Mouse (Mus musculus): ENCODE results near the gene St3gal4. TPM values are rescaled to one million over a fixed set of nuclear protein-coding genes. Genes with fewer than 3 reads are reported as not detected.

Gene St3gal4
- total and polyA plus RNA-seq, 3 experiments, result 54.2 to 56.3 TPM; not detected in 1

GRCm38 (mm10) chr9:35095726-35096125, 23.3 kb downstream of the St3gal4 start:
- Histone ChIP-seq H3K4me1 (ENCODE audit: control insufficient read depth in 1 of 2, insufficient read depth in 2 of 2, low read length in 2 of 2) (peaks cover 0 to 4% of the 10 kb centered on the region in 2 experiments; a peak in 2 of 4 replicates), H3K79me2 (ENCODE audit: control insufficient read depth, insufficient read depth, low read length, poor library complexity) (peaks cover 17% of the 10 kb centered on the region), H3K9ac (ENCODE audit: control insufficient read depth, low read depth, low read length, poor library complexity, severe bottlenecking) (no peak overlapping the region), H3K4me3 (ENCODE audit: control insufficient read depth in 1 of 2, insufficient read depth in 1 of 2, low read depth in 2 of 2, low read length in 2 of 2) (no peak overlapping the region), H3K9me3 (replicated peaks; ENCODE audit: insufficient read depth, low read length) (no peaks in the 10 kb centered on the region), H3K36me3 (ENCODE audit: control insufficient read depth in 1 of 2, insufficient read depth in 2 of 2, low read length in 2 of 2) (peaks cover 3 to 9% of the 10 kb centered on the region in 2 experiments; a peak in 3 of 4 replicates), H3K27ac (ENCODE audit: control insufficient read depth, low read depth, low read length) (no peak overlapping the region), H3K27me3 (ENCODE audit: control insufficient read depth in 1 of 2, insufficient read depth in 2 of 2, low read length in 2 of 2) (no peaks in the 10 kb centered on the region)
- TF ChIP-seq MYC (IDR thresholded peaks at IDR 0.05; ENCODE audit: low read depth, low read length) (no peak), NRF1 (IDR thresholded peaks at IDR 0.05; ENCODE audit: insufficient read depth, low read depth, low read length, poor library complexity, severe bottlenecking) (no peak), EP300 (IDR thresholded peaks at IDR 0.05; ENCODE audit: low read depth in 1 of 2, low read length in 2 of 2) (no peak), POLR2AphosphoS5 (IDR thresholded peaks at IDR 0.05; ENCODE audit: borderline replicate concordance, low read depth, low read length) (no peak), MXI1 (IDR thresholded peaks at IDR 0.05; ENCODE audit: low read depth, low read length) (no peak)
- DNase-seq (ENCODE audit: low read depth, low spot score), result no peak

- no peak for DNase-seq (ENCODE audit: low read depth, low spot score)
- Histone ChIP-seq H3K9me3 (replicated peaks; ENCODE audit: insufficient read depth, low read length) (no peaks in the 10 kb centered on the region), H3K9ac (ENCODE audit: control insufficient read depth, low read depth, low read length, poor library complexity, severe bottlenecking) (no peak overlapping the region), H3K27me3 (ENCODE audit: control insufficient read depth in 1 of 2, insufficient read depth in 2 of 2, low read length in 2 of 2) (no peaks in the 10 kb centered on the region), H3K36me3 (ENCODE audit: control insufficient read depth in 1 of 2, insufficient read depth in 2 of 2, low read length in 2 of 2) (peaks cover 3 to 5% of the 10 kb centered on the region in 2 experiments; a peak in 3 of 4 replicates), H3K79me2 (ENCODE audit: control insufficient read depth, insufficient read depth, low read length, poor library complexity) (peaks cover 10% of the 10 kb centered on the region), H3K4me1 (ENCODE audit: control insufficient read depth in 1 of 2, insufficient read depth in 2 of 2, low read length in 2 of 2) (peaks cover 0 to 4% of the 10 kb centered on the region in 2 experiments; a peak in 2 of 4 replicates), H3K27ac (ENCODE audit: control insufficient read depth, low read depth, low read length) (no peak overlapping the region), H3K4me3 (ENCODE audit: control insufficient read depth in 1 of 2, insufficient read depth in 1 of 2, low read depth in 2 of 2, low read length in 2 of 2) (no peak overlapping the region)
- TF ChIP-seq MYB (IDR thresholded peaks at IDR 0.05; ENCODE audit: low read depth, low read length) (no peak), USF1 (IDR thresholded peaks at IDR 0.05; ENCODE audit: low read depth, low read length) (no peak), CHD1 (IDR thresholded peaks at IDR 0.05; ENCODE audit: low read depth, low read length) (no peak)
Observed at GRCm38 (mm10) chr9:35093350-35093749, 25.7 kb downstream of the St3gal4 start.

- Histone ChIP-seq H3K27ac (ENCODE audit: control insufficient read depth, low read depth, low read length) (no peak overlapping the region), H3K9ac (ENCODE audit: control insufficient read depth, low read depth, low read length, poor library complexity, severe bottlenecking) (no peak overlapping the region), H3K27me3 (ENCODE audit: control insufficient read depth in 1 of 2, insufficient read depth in 2 of 2, low read length in 2 of 2) (no peaks in the 10 kb centered on the region), H3K4me3 (ENCODE audit: control insufficient read depth in 1 of 2, insufficient read depth in 1 of 2, low read depth in 2 of 2, low read length in 2 of 2) (no peak overlapping the region), H3K4me1 (ENCODE audit: control insufficient read depth in 1 of 2, insufficient read depth in 2 of 2, low read length in 2 of 2) (peaks cover 0 to 1% of the 10 kb centered on the region in 2 experiments; a peak in 1 of 4 replicates), H3K79me2 (ENCODE audit: control insufficient read depth, insufficient read depth, low read length, poor library complexity) (peaks cover 9% of the 10 kb centered on the region), H3K9me3 (replicated peaks; ENCODE audit: insufficient read depth, low read length) (no peaks in the 10 kb centered on the region), H3K36me3 (ENCODE audit: control insufficient read depth in 1 of 2, insufficient read depth in 2 of 2, low read length in 2 of 2) (peaks cover 3% of the 10 kb centered on the region in 2 experiments; a peak in 3 of 4 replicates)
- no peak for DNase-seq (ENCODE audit: low read depth, low spot score)
- TF ChIP-seq MXI1 (IDR thresholded peaks at IDR 0.05; ENCODE audit: low read depth, low read length) (no peak), KAT2A (conservative IDR thresholded peaks at IDR 0.05; ENCODE audit: low read depth, low read length) (no peak), ETS1 (IDR thresholded peaks at IDR 0.05; ENCODE audit: low read depth, low read length) (no peak), MAFK (IDR thresholded peaks at IDR 0.05; ENCODE audit: borderline replicate concordance, low read depth, low read length) (no peak), ELF1 (IDR thresholded peaks at IDR 0.05; ENCODE audit: low read depth, low read length) (no peak), SMC3 (IDR thresholded peaks at IDR 0.05; ENCODE audit: low read depth, low read length) (no peak), POLR2AphosphoS5 (IDR thresholded peaks at IDR 0.05; ENCODE audit: borderline replicate concordance, low read depth, low read length) (no peak), NRF1 (IDR thresholded peaks at IDR 0.05; ENCODE audit: insufficient read depth, low read depth, low read length, poor library complexity, severe bottlenecking) (no peak), ZC3H11A (IDR thresholded peaks at IDR 0.05; ENCODE audit: low read depth, low read length) (no peak), TAL1 (IDR thresholded peaks at IDR 0.05; ENCODE audit: low read length) (no peak), RCOR1 (IDR thresholded peaks at IDR 0.05; ENCODE audit: low read depth, low read length) (no peak), EP300 (IDR thresholded peaks at IDR 0.05; ENCODE audit: low read depth in 1 of 2, low read length in 2 of 2) (no peak), UBTF (IDR thresholded peaks at IDR 0.05; ENCODE audit: borderline replicate concordance, insufficient read depth, low read depth, low read length) (no peak), SIN3A (IDR thresholded peaks at IDR 0.05; ENCODE audit: low read length) (no peak), CTCF (IDR thresholded peaks at IDR 0.05 in 2 of 3, conservative IDR thresholded peaks at IDR 0.05 in 1 of 3; ENCODE audit: control insufficient read depth in 1 of 3, insufficient read depth in 1 of 3, low read depth in 2 of 3, low read length in 3 of 3, poor library complexity in 1 of 3, severe bottlenecking in 1 of 3) (no peak), USF2 (IDR thresholded peaks at IDR 0.05; ENCODE audit: borderline replicate concordance in 1 of 2, insufficient read depth in 1 of 2, low read depth in 1 of 2, low read length in 2 of 2) (no peak)
Observed at GRCm38 (mm10) chr9:35092904-35093303, 26.2 kb downstream of the St3gal4 start.

Measured in MEL (cell line).